Mouse (Mus musculus): ENCODE measurements around the gene Cmtm2b.
"Not testable (repeated sequence)": the region's sequence is repeated elsewhere in the genome, so short reads cannot be mapped to it uniquely, and the experiment has no call there.

DNA sequence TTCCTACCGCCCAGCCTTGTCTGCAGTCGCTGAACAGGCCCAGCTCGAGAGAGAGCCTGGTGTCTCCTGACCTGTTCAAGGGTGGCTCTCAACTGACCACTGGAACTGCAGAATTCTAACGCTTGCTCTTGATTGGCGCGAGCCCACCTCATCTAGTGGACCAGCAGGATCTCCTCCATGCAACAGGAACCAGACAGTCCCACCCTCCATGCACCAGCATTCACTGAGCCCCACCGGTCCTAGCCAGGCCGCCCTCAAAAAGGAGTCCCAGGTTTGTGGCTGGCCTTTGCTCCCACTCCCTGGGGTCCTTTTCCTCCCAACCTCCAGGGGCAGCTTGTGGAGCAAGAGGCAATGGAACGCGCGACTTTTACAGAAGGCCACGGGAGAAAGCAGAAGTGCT, 28.9 kb upstream of the Cmtm2b start, which contains the start of gene Cmtm2a:
- TF ChIP-seq CTCF (IDR thresholded peaks at IDR 0.05; ENCODE audit: control insufficient read depth, insufficient read depth, insufficient replicate concordance, low read depth, low read length) = not testable (repeated sequence)
- peak; percentile 21; the same call in 1 of the 2 replicates for TF ChIP-seq POLR2A (IDR thresholded peaks at IDR 0.05; ENCODE audit: control insufficient read depth, low read depth, low read length)

Data from testis, adult 2 months (tissue).